Mouse (Mus musculus) hindbrain, embryonic 12.5 days (tissue): ENCODE results near the gene Mmp15. TPM values are rescaled to one million over a fixed set of nuclear protein-coding genes. Genes with fewer than 3 reads are reported as not detected.

Source experiments
- ATAC-seq: fragments of 200-750 bp; cut with Nextera tagmentation; 2 replicates; pipeline ENCODE4 v1.8.0; 2017; ENCODE audit warnings: moderate TSS enrichment; ENCODE audit not compliant: low FRiP score
- H3K27ac ChIP-seq: fragments of 300-500 bp; sonication (generic); 2 replicates; pipeline ENCODE4 v1.5.1; 2016; ENCODE audit warnings: mild to moderate bottlenecking
- H3K27me3 ChIP-seq: fragments of 300-500 bp; sonication (generic); 2 replicates; pipeline ENCODE4 v1.6.1; 2016; ENCODE audit warnings: mild to moderate bottlenecking
- H3K36me3 ChIP-seq: fragments of 300-500 bp; sonication (generic); 2 replicates; pipeline ENCODE4 v1.6.1; 2016; ENCODE audit warnings: mild to moderate bottlenecking
- H3K4me1 ChIP-seq: fragments of 300-500 bp; sonication (generic); 2 replicates; pipeline ENCODE4 v1.6.1; 2016
- H3K4me2 ChIP-seq: fragments of 300-500 bp; sonication (generic); replicated peaks from 2 replicates; pipeline ENCODE4 v1.6.1; 2016; ENCODE audit warnings: mild to moderate bottlenecking
- H3K4me3 ChIP-seq: fragments of 300-500 bp; sonication (generic); 2 replicates; pipeline ENCODE4 v1.5.1; 2016; ENCODE audit warnings: mild to moderate bottlenecking
- H3K9ac ChIP-seq: fragments of 300-500 bp; sonication (generic); 2 replicates; pipeline ENCODE4 v1.6.1; 2016; ENCODE audit warnings: mild to moderate bottlenecking, moderate library complexity
- H3K9me3 ChIP-seq: fragments of 300-500 bp; sonication (generic); replicated peaks from 2 replicates; pipeline ENCODE4 v1.6.1; 2016; ENCODE audit warnings: mild to moderate bottlenecking
- WGBS: fragments of 180-500 bp; shearing (Covaris S2); methylation state at CpG from one replicate; pipeline ENCODE4 v1.1.7; 2016; 5-methylcytosine and 5-hydroxymethylcytosine counted together
- polyA plus RNA-seq: library from polyadenylated mRNA; unstranded; fragments of >200 nt; fragmentation: Nextera tagmentation; extraction: Ambion mirVana; gene quantifications from 2 replicates; pipeline ENCODE4 v1.2.1, GENCODE M21; 2016

Gene Mmp15
- polyA plus RNA-seq, 1 experiment from 2014 or later = 31.8 TPM

GRCm38 (mm10) chr8:95326822-95327221, 25.2 kb upstream of the Mmp15 start:
- no peak overlapping the region for H3K9ac ChIP-seq

GRCm38 (mm10) chr8:95327866-95328465, 24.1 kb upstream of the Mmp15 start:
- no peak overlapping the region for H3K4me2 ChIP-seq
- peaks cover 55% of the 10 kb centered on the region for H3K36me3 ChIP-seq
- no peak for ATAC-seq
- no peak overlapping the region for H3K27ac ChIP-seq
- H3K9me3 ChIP-seq = no peaks in the 10 kb centered on the region
- no peak overlapping the region for H3K9ac ChIP-seq
- WGBS = 86% methylated on average over 46 of the region's 46 CpGs
- H3K27me3 ChIP-seq = no peaks in the 10 kb centered on the region
- H3K4me3 ChIP-seq = no peak overlapping the region
- peaks cover 21% of the 10 kb centered on the region for H3K4me1 ChIP-seq

More at GRCm38 (mm10) chr8:95326822-95327221, 25.2 kb upstream of the Mmp15 start:
- Histone ChIP-seq H3K4me2 (no peak overlapping the region), H3K27me3 (no peaks in the 10 kb centered on the region), H3K9me3 (no peaks in the 10 kb centered on the region), H3K27ac (no peak overlapping the region), H3K4me1 (peaks cover 18% of the 10 kb centered on the region), H3K4me3 (no peak overlapping the region), H3K36me3 (peaks cover 55% of the 10 kb centered on the region)
- ATAC-seq = no peak
- WGBS = 88% methylated on average over 5 of the region's 5 CpGs

- Histone ChIP-seq H3K27me3 (no peaks in the 10 kb centered on the region), H3K4me2 (peak overlapping the region; percentile 86), H3K27ac (no peak overlapping the region), H3K36me3 (peaks cover 45% of the 10 kb centered on the region), H3K9me3 (no peaks in the 10 kb centered on the region), H3K4me3 (peak overlapping the region; percentile 93), H3K9ac (peak overlapping the region; percentile 94), H3K4me1 (peaks cover 21% of the 10 kb centered on the region)
- 79% methylated on average over 1 of the region's 1 CpGs for WGBS
- no peak for ATAC-seq
These were observed 21.7 kb upstream of the Mmp15 start for GRCm38 (mm10) chr8:95330367-95330766.

GRCm38 (mm10) chr8:95331156-95331719, 20.8 kb upstream of the Mmp15 start:
- Histone ChIP-seq H3K9me3 (no peaks in the 10 kb centered on the region), H3K4me3 (peak overlapping the region; percentile 93), H3K4me2 (peak overlapping the region; percentile 86), H3K4me1 (peaks cover 21% of the 10 kb centered on the region), H3K27me3 (no peaks in the 10 kb centered on the region), H3K27ac (peak overlapping the region; percentile 98), H3K36me3 (peaks cover 38% of the 10 kb centered on the region), H3K9ac (peak overlapping the region; percentile 94)
- 1% methylated on average over 38 of the region's 38 CpGs for WGBS
- ATAC-seq = peak; percentile 30

GRCm38 (mm10) chr8:95331720-95332436, 20.2 kb upstream of the Mmp15 start, which contains the start of the genes Zfp319 and Usb1:
Gene Zfp319, minus strand, starts transcription at chr8:95331950.
Gene Usb1, plus strand, starts transcription at chr8:95332284.
- WGBS = under 1% methylated on average over 69 of the region's 80 CpGs
- H3K9ac ChIP-seq = peak within 1 kb of the TSS; percentile 94
- no peaks in the 10 kb centered on the region for H3K9me3 ChIP-seq
- H3K27ac ChIP-seq = peak within 1 kb of the TSS; percentile 98
- peak; percentile 94 for ATAC-seq
- H3K36me3 ChIP-seq = peaks cover 32% of the 10 kb centered on the region
- H3K4me1 ChIP-seq = peaks cover 20% of the 10 kb centered on the region
- H3K4me3 ChIP-seq = peak within 1 kb of the TSS; percentile 93
- H3K4me2 ChIP-seq = peak within 1 kb of the TSS; percentile 86
- no peaks in the 10 kb centered on the region for H3K27me3 ChIP-seq

GRCm38 (mm10) chr8:95332437-95333199, 19.4 kb upstream of the Mmp15 start:
- H3K4me2 ChIP-seq = peak overlapping the region; percentile 86
- peak overlapping the region; percentile 93 for H3K4me3 ChIP-seq
- H3K27me3 ChIP-seq = no peaks in the 10 kb centered on the region
- ATAC-seq = peak; percentile 41
- H3K4me1 ChIP-seq = peaks cover 18% of the 10 kb centered on the region
- peak overlapping the region; percentile 98 for H3K27ac ChIP-seq
- peaks cover 27% of the 10 kb centered on the region for H3K36me3 ChIP-seq
- WGBS = 30% methylated on average over 21 of the region's 21 CpGs
- no peaks in the 10 kb centered on the region for H3K9me3 ChIP-seq
- peak overlapping the region; percentile 94 for H3K9ac ChIP-seq

- no peaks in the 10 kb centered on the region for H3K27me3 ChIP-seq
- no peak overlapping the region for H3K4me3 ChIP-seq
- no peak for ATAC-seq
- 88% methylated on average over 1 of the region's 1 CpGs for WGBS
- H3K36me3 ChIP-seq = peaks cover 23% of the 10 kb centered on the region
- H3K27ac ChIP-seq = no peak overlapping the region
- H3K9ac ChIP-seq = no peak overlapping the region
- H3K4me1 ChIP-seq = peaks cover 5% of the 10 kb centered on the region
- H3K9me3 ChIP-seq = no peaks in the 10 kb centered on the region
- no peak overlapping the region for H3K4me2 ChIP-seq
These were observed 16.4 kb upstream of the Mmp15 start for GRCm38 (mm10) chr8:95335706-95336105.

GRCm38 (mm10) chr8:95336363-95336762, 15.7 kb upstream of the Mmp15 start:
- peaks cover 27% of the 10 kb centered on the region for H3K36me3 ChIP-seq
- 0 out of 2 replicates have a peak, but pooled peaks cover 3% of the 10 kb centered on the region for H3K4me1 ChIP-seq
- no peaks in the 10 kb centered on the region for H3K9me3 ChIP-seq
- no peak overlapping the region for H3K9ac ChIP-seq
- ATAC-seq = no peak
- no peak overlapping the region for H3K4me2 ChIP-seq
- no peak overlapping the region for H3K4me3 ChIP-seq
- H3K27me3 ChIP-seq = no peaks in the 10 kb centered on the region
- H3K27ac ChIP-seq = no peak overlapping the region

GRCm38 (mm10) chr8:95341721-95342120, 10.3 kb upstream of the Mmp15 start:
- H3K4me2 ChIP-seq = no peak overlapping the region
- no peak overlapping the region for H3K4me3 ChIP-seq
- no peak overlapping the region for H3K9ac ChIP-seq
- H3K9me3 ChIP-seq = no peaks in the 10 kb centered on the region
- no peak for ATAC-seq
- H3K4me1 ChIP-seq = no peaks in the 10 kb centered on the region
- WGBS = 75% methylated on average over 5 of the region's 5 CpGs
- H3K27me3 ChIP-seq = no peaks in the 10 kb centered on the region
- H3K27ac ChIP-seq = no peak overlapping the region
- peaks cover 46% of the 10 kb centered on the region for H3K36me3 ChIP-seq

- Histone ChIP-seq H3K27ac (no peak overlapping the region), H3K4me1 (peaks cover 11% of the 10 kb centered on the region), H3K36me3 (peaks cover 34% of the 10 kb centered on the region), H3K9me3 (no peaks in the 10 kb centered on the region), H3K27me3 (peaks cover 5% of the 10 kb centered on the region; the same call in 1 of the 2 replicates), H3K9ac (no peak overlapping the region), H3K4me3 (no peak overlapping the region), H3K4me2 (no peak overlapping the region)
- 77% methylated on average over 6 of the region's 6 CpGs for WGBS
- no peak for ATAC-seq
These were observed 7.4 kb upstream of the Mmp15 start for GRCm38 (mm10) chr8:95344668-95345067.

- Histone ChIP-seq H3K27ac (no peak overlapping the region), H3K27me3 (peaks cover 8% of the 10 kb centered on the region; the same call in 1 of the 2 replicates), H3K4me2 (no peak overlapping the region), H3K36me3 (peaks cover 25% of the 10 kb centered on the region), H3K4me3 (no peak overlapping the region), H3K9ac (no peak overlapping the region), H3K4me1 (peaks cover 19% of the 10 kb centered on the region), H3K9me3 (no peaks in the 10 kb centered on the region)
- ATAC-seq = peak; percentile 43; the same call in 1 of the 2 replicates
- 34% methylated on average over 8 of the region's 8 CpGs for WGBS
These were observed 5.2 kb upstream of the Mmp15 start for GRCm38 (mm10) chr8:95346643-95347545.
